Mouse (Mus musculus): ENCODE measurements at regions not wholly inside any gene's neighbourhood (a gene's known extent, or its start where the extent isn't known, plus 50 kb on each side); places are given as distances from the start of the nearest gene placed in this dataset.

GRCm38 (mm10) chr9:92707011-92707410 is 165.0 kb downstream of the Plod2 start:
- TF ChIP-seq CTCF (IDR thresholded peaks at IDR 0.05; ENCODE audit: low read depth) (no peak), EP300 (optimal IDR thresholded peaks at IDR 0.05) (no peak)
